Mouse (Mus musculus) gastrocnemius, postnatal 14 days (tissue): ENCODE measurements at regions not wholly inside any gene's neighbourhood (a gene's known extent, or its start where the extent isn't known, plus 50 kb on each side); places are given as distances from the start of the nearest gene placed in this dataset.

Source experiments
- DNase-seq: peaks from one replicate; pipeline ENCODE4 v3.0.0; 2021; ENCODE audit warnings: mixed read lengths
- intact Hi-C: fragments of 180-260 bp; cut with DNase I; formaldehyde crosslinking; loops from one replicate; pipeline ENCODE4 v1.15.1; 2025; ENCODE audit warnings: low total_unique reads

- intact Hi-C loops: no loop called here
- DNase-seq: no peak
Observed at GRCm38 (mm10) chr16:29847734-29848133, 216.4 kb upstream of the Hes1 start.

GRCm38 (mm10) chr16:29848527-29848926 lies 215.7 kb upstream of the Hes1 start:
- DNase-seq: no peak
- intact Hi-C loops: no loop called here

- DNase-seq: no peak
- intact Hi-C loops: no loop called here
Observed at GRCm38 (mm10) chr16:29849511-29849910, 214.7 kb upstream of the Hes1 start.

- intact Hi-C loops: no loop called here
- DNase-seq: no peak
Observed at GRCm38 (mm10) chr16:29850616-29851015, 213.6 kb upstream of the Hes1 start.

GRCm38 (mm10) chr16:29851827-29852226 lies 212.4 kb upstream of the Hes1 start:
- intact Hi-C loops: no loop called here
- DNase-seq: no peak

- intact Hi-C loops: no loop called here
Observed at GRCm38 (mm10) chr16:29854805-29855565, 209.2 kb upstream of the Hes1 start.

GRCm38 (mm10) chr16:29856545-29856944 lies 207.6 kb upstream of the Hes1 start:
- intact Hi-C loops: no loop called here
- DNase-seq: no peak

More at GRCm38 (mm10) chr16:29854805-29855565, 209.2 kb upstream of the Hes1 start:
- no peak for DNase-seq

- intact Hi-C loops: no loop called here
- no peak for DNase-seq
Observed at GRCm38 (mm10) chr16:29858645-29859044, 205.5 kb upstream of the Hes1 start.

- intact Hi-C loops: no loop called here
Observed at GRCm38 (mm10) chr16:29860306-29860705, 203.9 kb upstream of the Hes1 start.

GRCm38 (mm10) chr16:29861056-29861455 lies 203.1 kb upstream of the Hes1 start:
- intact Hi-C loops: no loop called here
- DNase-seq: no peak

More at GRCm38 (mm10) chr16:29860306-29860705, 203.9 kb upstream of the Hes1 start:
- DNase-seq: no peak

- intact Hi-C loops: no loop called here
- no peak for DNase-seq
Observed at GRCm38 (mm10) chr16:29865075-29865740, 199.0 kb upstream of the Hes1 start.

GRCm38 (mm10) chr16:29871395-29871794 lies 192.8 kb upstream of the Hes1 start:
- intact Hi-C loops: no loop called here

GRCm38 (mm10) chr16:29876196-29876595 lies 188.0 kb upstream of the Hes1 start:
- DNase-seq: no peak
- intact Hi-C loops: no loop called here

More at GRCm38 (mm10) chr16:29871395-29871794, 192.8 kb upstream of the Hes1 start:
- DNase-seq: no peak

GRCm38 (mm10) chr16:29877372-29878123 lies 186.6 kb upstream of the Hes1 start:
- intact Hi-C loops: no loop called here

GRCm38 (mm10) chr16:29879665-29880064 lies 184.5 kb upstream of the Hes1 start:
- intact Hi-C loops: no loop called here
- no peak for DNase-seq

More at GRCm38 (mm10) chr16:29877372-29878123, 186.6 kb upstream of the Hes1 start:
- DNase-seq: no peak

- no peak for DNase-seq
- intact Hi-C loops: no loop called here
Observed at GRCm38 (mm10) chr16:29881497-29881896, 182.7 kb upstream of the Hes1 start.

- intact Hi-C loops: no loop called here
- peak; percentile 86 for DNase-seq
Observed at GRCm38 (mm10) chr16:29882226-29882972, 181.8 kb upstream of the Hes1 start.

GRCm38 (mm10) chr16:29883252-29883992 lies 180.8 kb upstream of the Hes1 start:
- intact Hi-C loops: no loop called here
- no peak for DNase-seq

- DNase-seq: peak; percentile 32
- intact Hi-C loops: no loop called here
Observed at GRCm38 (mm10) chr16:29884899-29885298, 179.3 kb upstream of the Hes1 start.
